Mouse (Mus musculus) left cerebral cortex, adult 9 months (tissue): ENCODE data around the gene P4ha1.
A peak's percentile ranks its signal among the peaks of the same experiment; 100 is the strongest.
"Not testable (repeated sequence)": the region's sequence is repeated elsewhere in the genome, so short reads cannot be mapped to it uniquely, and the experiment has no call there.

ENCODE experiments used
- DNase-seq, 2 experiments: peaks; one replicate each; pipeline ENCODE4 v3.0.0; 2022; ENCODE audit warnings: low spot score in 2 of 2

The P4ha1 gene

GRCm38 (mm10) chr10:59368729-59369128, 45.6 kb downstream of the P4ha1 start:
- no peak for DNase-seq

GRCm38 (mm10) chr10:59369426-59369825, 46.3 kb downstream of the P4ha1 start:
- no peak for DNase-seq

GRCm38 (mm10) chr10:59377906-59378305, 54.8 kb downstream of the P4ha1 start:
- DNase-seq: no peak

- no peak for DNase-seq
Observed at GRCm38 (mm10) chr10:59378728-59379127, 55.6 kb downstream of the P4ha1 start.

GRCm38 (mm10) chr10:59379927-59380326, 56.8 kb downstream of the P4ha1 start:
- no peak for DNase-seq

- DNase-seq: no peak
Observed at GRCm38 (mm10) chr10:59380411-59380821, 57.3 kb downstream of the P4ha1 start.

GRCm38 (mm10) chr10:59381563-59381962, 58.5 kb downstream of the P4ha1 start:
- not testable (repeated sequence) for DNase-seq

GRCm38 (mm10) chr10:59386951-59387350, 63.9 kb downstream of the P4ha1 start:
- peak in 1 of 2 experiments; percentile 26 for DNase-seq

GRCm38 (mm10) chr10:59389652-59390051, 66.6 kb downstream of the P4ha1 start:
- DNase-seq: peak in 1 of 2 experiments; percentile 40

- DNase-seq: no peak
Observed at GRCm38 (mm10) chr10:59391907-59392306, 68.8 kb downstream of the P4ha1 start.

- not testable (repeated sequence) for DNase-seq
Observed at GRCm38 (mm10) chr10:59395461-59395860, 72.4 kb downstream of the P4ha1 start, which contains the start of gene Gm10273. TSS of gene Gm10273 (plus strand) at chr10:59395632.

GRCm38 (mm10) chr10:59402899-59403792, 80.0 kb downstream of the P4ha1 start, which contains the start of gene Pla2g12b:
TSS of gene Pla2g12b (plus strand) at chr10:59403660.
- no peak for DNase-seq

GRCm38 (mm10) chr10:59403793-59404149, 80.7 kb downstream of the P4ha1 start:
- no peak for DNase-seq

- DNase-seq: no peak
Observed at GRCm38 (mm10) chr10:59408499-59408898, 85.4 kb downstream of the P4ha1 start.

- no peak for DNase-seq
Observed at GRCm38 (mm10) chr10:59410264-59410663, 87.2 kb downstream of the P4ha1 start.

- DNase-seq: no peak
Observed at GRCm38 (mm10) chr10:59413711-59414110, 90.6 kb downstream of the P4ha1 start.

GRCm38 (mm10) chr10:59416623-59417022, 93.5 kb downstream of the P4ha1 start:
- no peak for DNase-seq

GRCm38 (mm10) chr10:59419516-59419915, 96.4 kb downstream of the P4ha1 start:
- DNase-seq: no peak
